Mouse (Mus musculus) kidney, postnatal 0 days (tissue): ENCODE data around the gene Snx15. TPM values are rescaled to one million over a fixed set of nuclear protein-coding genes. Genes with fewer than 3 reads are reported as not detected.

Experiments used
- ATAC-seq: fragments of 200-750 bp; cut with Nextera tagmentation; replicated peaks from 2 replicates; pipeline ENCODE4 v1.8.0; 2017; ENCODE audit warnings: low read depth, moderate number of reproducible peaks, moderate TSS enrichment, moderate library complexity; ENCODE audit not compliant: low FRiP score
- DNase-seq: peaks from one replicate; pipeline ENCODE4 v3.0.0-alpha.2; 2016; ENCODE audit warnings: low spot score
- H3K27ac ChIP-seq: fragments of 300-500 bp; sonication (generic); 2 replicates; pipeline ENCODE4 v1.5.1; 2014; ENCODE audit warnings: mild to moderate bottlenecking
- H3K27me3 ChIP-seq: fragments of 300-500 bp; sonication (generic); 2 replicates; pipeline ENCODE4 v1.6.1; 2014; ENCODE audit warnings: low read length, mixed read lengths; ENCODE audit not compliant: insufficient read depth
- H3K36me3 ChIP-seq: fragments of 300-500 bp; sonication (generic); 2 replicates; pipeline ENCODE4 v1.6.1; 2014; ENCODE audit warnings: low read length, mixed read lengths; ENCODE audit not compliant: insufficient read depth
- H3K4me1 ChIP-seq: fragments of 300-500 bp; sonication (generic); replicated peaks from 2 replicates; pipeline ENCODE4 v1.6.1; 2014; ENCODE audit warnings: antibody characterized with exemption, low read length, mixed read lengths; ENCODE audit not compliant: insufficient read depth
- H3K4me2 ChIP-seq: fragments of 300-500 bp; sonication (generic); 2 replicates; pipeline ENCODE4 v1.6.1; 2014; ENCODE audit warnings: mild to moderate bottlenecking, low read length, moderate library complexity, mixed read lengths
- H3K4me3 ChIP-seq: fragments of 300-500 bp; sonication (generic); replicated peaks from 2 replicates; pipeline ENCODE4 v1.5.1; 2014; ENCODE audit warnings: low read depth, low read length
- H3K9ac ChIP-seq: fragments of 300-500 bp; sonication (generic); 2 replicates; pipeline ENCODE4 v1.6.1; 2014; ENCODE audit warnings: low read depth, low read length
- H3K9me3 ChIP-seq: fragments of 300-500 bp; sonication (generic); replicated peaks from 2 replicates; pipeline ENCODE4 v1.6.1; 2016; ENCODE audit warnings: low read length, inconsistent platforms, mixed read lengths
- CTCF ChIP-seq: IDR thresholded peaks from 2 replicates; pipeline ENCODE4 v1.5.1; 2016; ENCODE audit warnings: antibody characterized with exemption, low read depth, mild to moderate bottlenecking, moderate library complexity
- WGBS: fragments of 180-500 bp; shearing (Covaris S2); extraction: QIAGEN DNeasy Blood & Tissue Kit; methylation state at CpG from one replicate; pipeline ENCODE4 v1.1.7; 2014; 5-methylcytosine and 5-hydroxymethylcytosine counted together
- polyA plus RNA-seq: library from polyadenylated mRNA; unstranded; fragments of >200 nt; fragmentation: Nextera tagmentation; extraction: Ambion mirVana; gene quantifications from 2 replicates; pipeline ENCODE4 v1.2.1, GENCODE M21; 2015

Gene Snx15
- 26.5 and 30.0 TPM in 2 replicates for polyA plus RNA-seq

DNA sequence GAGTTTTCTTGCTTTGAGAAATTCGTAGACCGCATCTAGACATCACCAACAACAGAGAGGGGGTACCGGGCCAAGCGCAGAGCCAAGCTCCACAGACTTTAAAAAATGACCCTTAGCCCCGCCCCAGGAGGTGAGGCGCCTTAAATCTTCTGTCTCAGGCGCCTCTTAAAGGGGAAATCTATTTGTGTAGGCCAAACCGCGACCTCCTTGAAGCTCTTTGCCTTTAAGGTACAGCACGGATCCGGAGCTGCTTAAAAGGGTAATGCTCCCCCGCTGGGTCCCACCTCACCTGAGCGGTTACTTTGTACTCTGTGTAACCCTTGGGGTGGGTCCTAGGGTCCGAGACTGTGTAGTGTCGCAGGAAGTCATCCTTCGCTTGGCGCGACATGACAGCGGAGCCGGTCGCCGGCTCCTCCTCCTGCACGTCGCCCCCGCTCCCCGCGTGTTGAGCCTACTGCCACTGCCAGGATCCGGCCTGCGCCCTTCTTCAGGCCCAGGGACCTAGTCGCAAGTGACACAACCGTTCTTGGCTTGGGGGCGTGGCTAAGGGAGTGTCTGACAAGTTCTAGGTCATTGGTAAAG lies at the start of gene Snx15:
Gene Snx15, minus strand, starts transcription at position 545 of the 582 bp plus-strand sequence.
- H3K4me2 ChIP-seq: peak within 1 kb of the TSS; percentile 56
- no peaks in the 10 kb centered on the region for H3K27me3 ChIP-seq
- ATAC-seq: peak; percentile 92
- 0 out of 2 replicates have a peak, but pooled peaks have one; percentile 5 for TF ChIP-seq CTCF
- peak within 1 kb of the TSS; percentile 35 for H3K4me3 ChIP-seq
- under 1% methylated on average over 32 of the region's 32 CpGs for WGBS
- H3K4me1 ChIP-seq: no peaks in the 10 kb centered on the region; the same call in 1 of the 2 replicates
- peak; percentile 98 for DNase-seq
- peak within 1 kb of the TSS; percentile 56 for H3K9ac ChIP-seq
- H3K27ac ChIP-seq: peak within 1 kb of the TSS; percentile 92
- no peaks in the 10 kb centered on the region for H3K9me3 ChIP-seq
- H3K36me3 ChIP-seq: no peaks in the 10 kb centered on the region

- Histone ChIP-seq H3K4me3 (no peak overlapping the region), H3K27ac (no peak overlapping the region), H3K36me3 (no peaks in the 10 kb centered on the region), H3K9ac (no peak overlapping the region), H3K27me3 (no peaks in the 10 kb centered on the region), H3K9me3 (no peaks in the 10 kb centered on the region), H3K4me1 (no peaks in the 10 kb centered on the region), H3K4me2 (no peak overlapping the region)
- DNase-seq (peak; percentile 27), ATAC-seq (no peak)
- WGBS: 13% methylated on average over 5 of the region's 5 CpGs
- no peak for TF ChIP-seq CTCF
Measured at GRCm38 (mm10) chr19:6174771-6175170, 46.7 kb upstream of the Snx15 start.

GRCm38 (mm10) chr19:6171215-6171614 lies 43.1 kb upstream of the Snx15 start:
- H3K4me2 ChIP-seq: no peak overlapping the region
- no peak for ATAC-seq

GRCm38 (mm10) chr19:6166750-6167149 lies 38.6 kb upstream of the Snx15 start:
- no peak; the same call in 1 of the 2 replicates for TF ChIP-seq CTCF
- H3K9ac ChIP-seq: no peak overlapping the region
- no peaks in the 10 kb centered on the region for H3K4me1 ChIP-seq
- DNase-seq (no peak), ATAC-seq (no peak)
- H3K4me3 ChIP-seq: no peak overlapping the region
- WGBS: 77% methylated on average over 4 of the region's 4 CpGs
- H3K27ac ChIP-seq: no peak overlapping the region
- H3K4me2 ChIP-seq: no peak overlapping the region
- no peaks in the 10 kb centered on the region for H3K27me3 ChIP-seq
- no peaks in the 10 kb centered on the region for H3K9me3 ChIP-seq
- H3K36me3 ChIP-seq: no peaks in the 10 kb centered on the region

More at GRCm38 (mm10) chr19:6171215-6171614, 43.1 kb upstream of the Snx15 start:
- Histone ChIP-seq H3K9me3 (no peaks in the 10 kb centered on the region), H3K36me3 (no peaks in the 10 kb centered on the region), H3K27ac (no peak overlapping the region), H3K4me3 (no peak overlapping the region), H3K4me1 (no peaks in the 10 kb centered on the region), H3K27me3 (no peaks in the 10 kb centered on the region), H3K9ac (no peak overlapping the region)
- DNase-seq: no peak
- WGBS: 80% methylated on average over 8 of the region's 8 CpGs
- TF ChIP-seq CTCF: no peak

DNA sequence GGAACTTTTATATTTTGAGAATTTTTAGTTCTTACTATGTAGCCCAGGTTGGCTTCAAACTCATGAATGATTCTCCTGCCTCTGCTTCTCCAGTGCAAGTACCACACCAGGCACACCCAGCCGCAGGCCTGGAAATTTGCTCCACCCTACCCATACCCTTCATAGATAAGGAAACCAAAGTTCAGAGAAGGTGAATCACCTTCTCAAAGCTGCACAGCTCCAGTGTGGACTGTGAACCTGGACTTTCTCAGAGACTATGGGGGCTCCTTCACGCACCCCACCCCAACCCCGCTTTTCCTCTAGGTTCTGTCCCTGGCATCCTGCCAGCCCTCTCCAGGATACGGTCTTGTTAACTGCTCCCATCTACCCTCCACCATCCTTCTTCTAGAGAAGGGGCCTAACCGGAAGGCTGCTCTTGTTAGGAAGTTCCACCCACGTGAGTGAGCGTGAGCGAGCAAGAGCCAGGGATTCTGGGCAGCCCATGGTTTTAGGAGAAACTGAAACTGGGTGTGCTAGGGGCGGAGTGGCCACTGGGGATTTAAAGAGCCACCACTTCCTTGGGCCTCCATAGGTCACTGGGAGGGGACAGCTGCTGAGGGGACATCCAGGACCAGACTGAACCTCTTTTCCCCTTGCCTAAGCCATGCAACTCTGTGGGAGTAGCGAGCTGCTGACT lies 35.9 kb upstream of the Snx15 start:
- ATAC-seq: no peak
- no peak overlapping the region for H3K4me3 ChIP-seq
- no peaks in the 10 kb centered on the region for H3K36me3 ChIP-seq
- no peaks in the 10 kb centered on the region for H3K4me1 ChIP-seq
- H3K27ac ChIP-seq: no peak overlapping the region
- H3K9ac ChIP-seq: no peak overlapping the region
- H3K9me3 ChIP-seq: no peaks in the 10 kb centered on the region
- H3K4me2 ChIP-seq: peak overlapping the region; percentile 13; the same call in 1 of the 2 replicates
- DNase-seq: peak; percentile 31
- no peak for TF ChIP-seq CTCF
- 57% methylated on average over 10 of the region's 10 CpGs for WGBS
- no peaks in the 10 kb centered on the region for H3K27me3 ChIP-seq

DNA sequence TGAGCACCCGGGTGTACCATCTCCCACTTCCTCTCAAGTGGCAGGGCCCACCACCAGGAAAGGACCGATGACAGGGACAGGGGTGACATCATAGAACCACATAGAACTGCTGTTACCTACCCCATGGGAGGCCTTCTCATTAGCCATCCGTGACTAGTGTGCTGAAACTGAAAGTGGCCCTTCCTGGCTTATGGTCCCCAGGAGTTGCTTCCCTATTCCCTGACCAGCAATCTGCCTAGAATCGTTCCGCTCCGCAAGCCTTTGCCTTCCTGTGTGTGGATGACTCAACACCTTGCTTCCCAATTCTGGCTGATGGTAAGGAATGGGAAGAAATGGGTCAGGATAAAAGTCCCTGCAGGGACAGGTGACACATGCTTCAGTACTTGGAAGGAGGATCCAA lies 29.1 kb upstream of the Snx15 start:
- ATAC-seq: no peak
- peak; percentile 2 for DNase-seq
- Histone ChIP-seq H3K36me3 (no peaks in the 10 kb centered on the region), H3K4me3 (no peak overlapping the region), H3K27me3 (no peaks in the 10 kb centered on the region), H3K9ac (no peak overlapping the region), H3K9me3 (no peaks in the 10 kb centered on the region), H3K27ac (no peak overlapping the region), H3K4me2 (no peak overlapping the region), H3K4me1 (no peaks in the 10 kb centered on the region)
- no peak for TF ChIP-seq CTCF
- 57% methylated on average over 6 of the region's 6 CpGs for WGBS
